Mouse (Mus musculus): ENCODE measurements at regions not wholly inside any gene's neighbourhood (a gene's known extent, or its start where the extent isn't known, plus 50 kb on each side); places are given as distances from the start of the nearest gene placed in this dataset.
"Not testable (repeated sequence)": the region's sequence is repeated elsewhere in the genome, so short reads cannot be mapped to it uniquely, and the experiment has no call there.

DNA sequence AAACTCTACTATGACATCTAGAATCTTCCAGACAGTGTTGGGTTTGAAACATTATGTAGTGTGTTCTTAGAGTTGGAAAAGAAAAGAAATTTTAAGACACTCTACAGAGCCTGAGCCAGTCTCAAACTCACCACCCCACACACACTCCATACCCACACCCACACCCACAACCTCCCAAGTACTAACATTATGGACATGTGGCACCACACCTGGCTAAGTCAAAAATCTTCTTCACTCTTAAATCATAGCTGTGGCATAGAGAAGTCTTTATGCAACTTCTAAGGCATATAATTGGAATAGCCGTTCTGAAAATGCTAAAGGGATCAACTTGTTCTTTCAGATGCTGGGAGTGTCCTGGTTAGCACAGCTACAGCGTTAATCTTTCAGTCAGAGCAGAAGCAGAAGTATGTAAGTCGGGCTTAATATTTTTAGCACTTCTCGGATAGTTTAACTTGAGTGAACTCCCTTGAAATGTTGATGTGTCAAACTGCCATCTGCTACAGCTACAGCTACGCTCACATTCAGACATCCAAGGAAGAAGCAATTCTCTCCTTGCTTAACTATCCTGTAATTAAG lies 68.6 kb upstream of the Creb1 start:
- no peak for ATAC-seq (ENCODE audit: insufficient number of reproducible peaks, insufficient read depth, low FRiP score, low TSS enrichment, low read depth)
- Histone ChIP-seq H3K4me3 (no peak overlapping the region), H3K27ac (no peak overlapping the region), H3K9ac (no peak overlapping the region), H3K9me3 (no peaks in the 10 kb centered on the region), H3K4me1 (no peaks in the 10 kb centered on the region), H3K4me2 (no peak overlapping the region), H3K27me3 (no peaks in the 10 kb centered on the region), H3K36me3 (no peaks in the 10 kb centered on the region)
- 73% methylated on average over 5 of the region's 5 CpGs for WGBS

DNA sequence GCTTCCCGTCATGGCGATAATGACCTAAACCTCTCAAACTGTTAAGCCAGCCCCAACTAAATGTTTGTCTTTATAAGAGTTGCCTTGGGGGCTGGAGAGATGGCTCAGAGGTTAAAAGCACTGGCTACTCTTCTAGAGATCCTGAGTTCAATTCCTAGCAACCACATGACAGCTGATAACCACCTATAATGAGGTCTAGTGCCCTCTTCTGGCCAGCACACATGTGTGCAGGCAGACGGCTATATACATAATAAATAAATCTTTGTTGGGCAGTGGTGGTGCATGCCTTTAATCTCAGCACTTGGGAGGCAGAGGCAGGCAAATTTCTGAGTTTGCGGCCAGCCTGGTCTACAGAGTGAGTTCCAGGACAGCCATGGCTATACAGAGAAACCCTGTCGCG lies 70.8 kb upstream of the Creb1 start:
- not testable (repeated sequence) for H3K27me3 ChIP-seq; H3K4me1 ChIP-seq; H3K4me2 ChIP-seq; H3K27ac ChIP-seq; H3K9me3 ChIP-seq; H3K9ac ChIP-seq; H3K4me3 ChIP-seq; ATAC-seq (ENCODE audit: insufficient number of reproducible peaks, insufficient read depth, low FRiP score, low TSS enrichment, low read depth); H3K36me3 ChIP-seq
- 94% methylated on average over 6 of the region's 6 CpGs for WGBS

DNA sequence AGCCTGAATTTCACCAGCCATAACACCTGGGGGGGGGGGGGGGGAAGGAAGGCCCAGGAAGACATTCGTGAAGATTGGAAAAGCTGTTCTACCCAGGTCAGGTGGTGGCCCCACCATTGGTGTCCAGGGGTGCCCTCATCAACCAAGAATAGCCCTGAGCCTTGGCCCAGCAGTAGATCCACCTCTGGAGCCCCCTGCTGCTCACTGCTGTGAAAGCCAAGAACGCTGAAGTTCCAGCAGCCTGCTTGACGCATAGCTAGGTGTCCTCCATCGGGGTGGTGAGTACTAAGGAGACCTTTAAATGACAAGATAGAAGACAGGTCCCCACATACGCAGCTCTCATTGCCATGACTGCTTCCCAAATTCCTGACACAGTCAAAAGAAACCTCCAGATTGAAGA lies 74.6 kb upstream of the Creb1 start:
- no peak for ATAC-seq (ENCODE audit: insufficient number of reproducible peaks, insufficient read depth, low FRiP score, low TSS enrichment, low read depth)
- H3K4me3 ChIP-seq: no peak overlapping the region
- no peak overlapping the region for H3K4me2 ChIP-seq
- no peaks in the 10 kb centered on the region for H3K27me3 ChIP-seq
- H3K9ac ChIP-seq: no peak overlapping the region
- no peak overlapping the region for H3K27ac ChIP-seq
- 82% methylated on average over 5 of the region's 5 CpGs for WGBS
- H3K36me3 ChIP-seq: no peaks in the 10 kb centered on the region
- no peaks in the 10 kb centered on the region for H3K9me3 ChIP-seq
- no peaks in the 10 kb centered on the region for H3K4me1 ChIP-seq

DNA sequence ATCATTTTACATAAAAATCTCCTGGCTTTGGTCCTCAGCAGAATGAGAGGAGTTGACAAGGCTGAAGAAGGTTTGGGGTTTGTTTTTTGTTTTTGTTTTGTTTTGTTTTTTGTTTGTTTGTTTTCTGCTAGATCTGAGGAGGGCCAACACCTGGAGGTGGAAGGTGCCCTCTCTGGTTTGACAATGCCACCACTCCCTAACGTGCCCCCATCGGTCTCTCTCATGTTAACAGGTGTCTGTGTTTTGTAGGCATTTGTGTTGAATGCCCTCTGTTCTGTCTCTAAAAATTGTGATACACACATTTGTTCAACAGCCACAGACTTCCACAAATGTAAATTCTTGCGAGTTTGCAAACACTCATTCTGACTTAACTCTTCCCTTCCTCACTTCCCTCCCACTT lies 83.3 kb upstream of the Creb1 start:
- Histone ChIP-seq H3K9ac (no peak overlapping the region), H3K36me3 (no peaks in the 10 kb centered on the region), H3K9me3 (no peaks in the 10 kb centered on the region), H3K4me3 (no peak overlapping the region), H3K27ac (no peak overlapping the region), H3K4me1 (peaks cover 14% of the 10 kb centered on the region; the same call in 1 of the 2 replicates), H3K27me3 (peaks cover 9% of the 10 kb centered on the region), H3K4me2 (no peak overlapping the region)
- 62% methylated on average over 3 of the region's 3 CpGs for WGBS
- ATAC-seq (ENCODE audit: insufficient number of reproducible peaks, insufficient read depth, low FRiP score, low TSS enrichment, low read depth): no peak

DNA sequence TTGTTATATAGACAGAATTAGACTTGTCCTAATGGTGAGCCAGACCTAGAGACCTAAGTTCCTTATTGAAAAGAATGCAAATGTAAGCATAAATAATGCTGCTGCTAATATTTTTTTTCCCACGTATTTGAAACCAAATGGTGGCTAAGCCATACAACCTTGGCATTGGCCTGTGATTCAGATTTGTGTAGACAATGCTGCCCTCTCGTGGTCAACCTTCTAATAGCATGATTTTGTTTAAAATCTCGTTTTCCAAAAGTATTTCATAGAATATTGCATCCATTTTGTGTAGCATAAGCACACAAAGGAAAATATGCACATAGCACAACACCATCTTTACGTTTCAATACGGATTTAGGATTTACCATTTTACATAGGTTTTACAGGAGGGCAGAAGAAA lies 84.4 kb upstream of the Creb1 start:
- H3K27me3 ChIP-seq: peaks cover 9% of the 10 kb centered on the region
- ATAC-seq (ENCODE audit: insufficient number of reproducible peaks, insufficient read depth, low FRiP score, low TSS enrichment, low read depth): no peak
- H3K27ac ChIP-seq: no peak overlapping the region
- 0 out of 2 replicates have a peak overlapping the region, but pooled peaks have one; percentile 1 for H3K4me3 ChIP-seq
- H3K36me3 ChIP-seq: no peaks in the 10 kb centered on the region
- 2% methylated on average over 5 of the region's 5 CpGs for WGBS
- peaks cover 14% of the 10 kb centered on the region; the same call in 1 of the 2 replicates for H3K4me1 ChIP-seq
- H3K4me2 ChIP-seq: peak overlapping the region; percentile 44
- no peaks in the 10 kb centered on the region for H3K9me3 ChIP-seq
- H3K9ac ChIP-seq: no peak overlapping the region; the same call in 1 of the 2 replicates

DNA sequence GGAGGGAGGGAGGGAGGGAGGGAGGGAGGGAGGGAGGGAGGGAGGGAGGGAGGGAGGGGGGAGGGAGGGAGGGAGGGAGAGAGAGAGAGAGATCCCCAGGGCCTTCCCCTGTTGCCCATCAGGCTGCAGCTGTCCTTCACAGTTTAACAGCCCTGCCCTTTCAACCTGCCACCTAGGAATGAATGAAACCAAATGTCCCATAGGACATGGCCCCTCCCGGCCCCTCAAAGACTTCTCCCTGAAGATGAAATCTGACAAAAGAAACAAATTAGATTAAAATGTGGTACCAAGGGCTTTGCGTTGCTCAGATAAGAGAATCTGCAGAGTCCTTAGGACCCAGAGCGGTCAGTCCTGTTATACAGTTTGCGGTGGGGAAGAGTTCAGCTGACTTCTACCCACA lies 86.0 kb upstream of the Creb1 start:
- Histone ChIP-seq H3K4me1 (peaks cover 14% of the 10 kb centered on the region; the same call in 1 of the 2 replicates), H3K4me3 (no peak overlapping the region), H3K27me3 (peaks cover 9% of the 10 kb centered on the region), H3K9ac (no peak overlapping the region), H3K4me2 (no peak overlapping the region), H3K27ac (no peak overlapping the region), H3K36me3 (no peaks in the 10 kb centered on the region), H3K9me3 (no peaks in the 10 kb centered on the region)
- ATAC-seq (ENCODE audit: insufficient number of reproducible peaks, insufficient read depth, low FRiP score, low TSS enrichment, low read depth): no peak
- 56% methylated on average over 4 of the region's 4 CpGs for WGBS

DNA sequence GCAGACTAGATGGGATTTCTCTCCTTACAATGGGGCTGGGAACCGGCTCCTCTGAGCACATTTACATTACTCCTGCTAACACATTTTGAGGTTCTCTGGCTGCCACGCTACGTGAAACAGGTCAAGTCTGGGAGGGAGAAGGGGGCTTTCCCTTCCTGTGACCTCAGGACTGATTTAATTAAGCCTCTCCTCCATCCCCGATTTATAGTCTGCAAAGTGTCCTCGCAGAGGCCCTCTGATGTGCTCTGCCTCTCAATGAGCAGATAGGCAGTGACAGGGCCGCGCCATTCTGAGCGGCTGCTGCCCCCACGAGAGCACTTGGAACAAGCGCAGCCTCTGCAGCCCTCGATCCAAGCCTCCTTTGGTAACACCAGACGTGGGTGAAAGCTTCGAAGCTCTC lies 86.5 kb upstream of the Creb1 start:
- H3K4me2 ChIP-seq: peak overlapping the region; percentile 40
- no peaks in the 10 kb centered on the region for H3K9me3 ChIP-seq
- peak overlapping the region; percentile 27; the same call in 1 of the 2 replicates for H3K9ac ChIP-seq
- peaks cover 9% of the 10 kb centered on the region for H3K27me3 ChIP-seq
- WGBS: 4% methylated on average over 13 of the region's 13 CpGs
- ATAC-seq (ENCODE audit: insufficient number of reproducible peaks, insufficient read depth, low FRiP score, low TSS enrichment, low read depth): no peak
- peaks cover 14% of the 10 kb centered on the region; the same call in 1 of the 2 replicates for H3K4me1 ChIP-seq
- H3K36me3 ChIP-seq: no peaks in the 10 kb centered on the region
- peak overlapping the region; percentile 7; the same call in 1 of the 2 replicates for H3K4me3 ChIP-seq
- H3K27ac ChIP-seq: no peak overlapping the region

DNA sequence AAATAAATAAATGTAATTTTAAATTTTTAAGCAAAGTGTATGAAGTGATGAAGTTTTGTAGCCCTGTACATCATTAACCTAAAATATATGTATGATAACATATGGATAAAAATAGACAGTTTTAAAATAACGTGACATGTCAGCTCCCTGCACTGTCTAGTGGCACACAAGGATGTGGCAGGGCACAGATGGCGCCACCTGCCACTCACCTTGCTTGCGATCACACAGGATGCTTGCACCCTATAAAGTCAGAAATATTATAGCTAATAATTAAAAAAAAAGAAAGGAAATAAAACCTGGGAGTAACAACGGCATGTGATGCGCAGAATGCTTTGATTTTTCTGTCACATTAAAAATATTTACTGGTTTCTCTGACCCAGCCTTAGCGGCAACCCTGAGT lies 89.0 kb upstream of the Creb1 start:
- ATAC-seq (ENCODE audit: insufficient number of reproducible peaks, insufficient read depth, low FRiP score, low TSS enrichment, low read depth): no peak
- Histone ChIP-seq H3K9me3 (no peaks in the 10 kb centered on the region), H3K4me2 (no peak overlapping the region), H3K27me3 (peaks cover 9% of the 10 kb centered on the region), H3K27ac (no peak overlapping the region), H3K36me3 (no peaks in the 10 kb centered on the region), H3K4me3 (no peak overlapping the region), H3K4me1 (peaks cover 8% of the 10 kb centered on the region; the same call in 1 of the 2 replicates), H3K9ac (no peak overlapping the region)
- WGBS: 90% methylated on average over 6 of the region's 6 CpGs

DNA sequence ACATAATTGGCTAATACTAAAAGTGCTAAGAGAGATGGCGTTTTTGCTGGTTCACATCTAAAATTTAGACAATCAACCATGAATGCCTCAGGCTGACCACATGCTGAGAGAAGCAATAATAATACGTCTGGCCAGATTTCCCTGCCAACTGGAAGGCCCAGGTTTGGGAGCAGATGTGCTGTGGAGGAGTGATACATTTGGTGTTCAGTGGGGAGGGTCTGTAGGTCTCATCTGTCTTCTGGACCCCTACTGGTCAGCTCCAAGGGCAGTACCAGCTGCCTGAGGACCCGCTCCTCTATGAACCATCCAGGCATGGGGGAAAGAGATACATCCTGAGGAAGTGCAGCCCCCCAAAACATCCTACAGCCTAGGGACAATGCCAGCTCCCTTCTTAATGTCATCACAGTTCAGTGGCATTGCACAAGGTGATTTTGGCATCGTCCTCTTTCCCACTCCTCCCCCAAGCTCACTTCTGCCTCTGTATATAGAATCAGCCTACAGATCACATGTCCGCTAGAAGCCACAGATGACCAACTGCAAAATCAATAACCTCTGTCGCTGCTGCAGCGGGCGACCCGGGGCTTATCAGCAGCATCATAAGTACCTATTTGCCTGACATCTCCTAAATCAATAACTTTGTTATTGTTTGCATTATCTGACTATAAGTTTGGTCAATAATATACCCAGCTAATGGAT lies 90.1 kb upstream of the Creb1 start:
- H3K4me1 ChIP-seq: 0 out of 2 replicates have a peak, but pooled peaks cover 7% of the 10 kb centered on the region
- 71% methylated on average over 9 of the region's 9 CpGs for WGBS
- no peak overlapping the region for H3K27ac ChIP-seq
- H3K4me3 ChIP-seq: no peak overlapping the region
- no peak overlapping the region for H3K9ac ChIP-seq
- peaks cover 8% of the 10 kb centered on the region for H3K27me3 ChIP-seq
- H3K9me3 ChIP-seq: no peaks in the 10 kb centered on the region
- no peak overlapping the region for H3K4me2 ChIP-seq
- no peaks in the 10 kb centered on the region for H3K36me3 ChIP-seq
- no peak for ATAC-seq (ENCODE audit: insufficient number of reproducible peaks, insufficient read depth, low FRiP score, low TSS enrichment, low read depth)

DNA sequence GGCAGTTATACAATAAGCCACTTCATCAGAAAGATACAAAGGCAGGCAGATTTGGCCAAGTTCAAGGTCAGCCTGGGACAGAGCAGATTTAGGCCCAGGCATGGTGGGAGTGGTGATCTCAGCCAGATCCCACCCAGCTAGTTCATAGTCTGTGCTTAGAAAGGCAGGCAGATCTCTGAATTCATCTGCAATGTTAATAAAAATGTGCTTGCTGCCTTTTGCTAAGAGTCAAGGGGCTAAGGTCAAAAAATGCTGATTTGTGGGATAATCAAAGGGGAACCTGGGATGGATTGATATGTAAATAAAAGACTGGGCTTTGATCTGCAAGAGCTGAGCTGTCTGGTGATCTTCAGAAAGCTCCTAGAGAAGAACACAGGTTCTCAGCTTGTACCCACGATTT lies 109.2 kb upstream of the Creb1 start:
- H3K4me3 ChIP-seq: no peak overlapping the region
- no peaks in the 10 kb centered on the region for H3K4me1 ChIP-seq
- no peak overlapping the region for H3K27ac ChIP-seq
- no peak overlapping the region for H3K4me2 ChIP-seq
- H3K27me3 ChIP-seq: no peaks in the 10 kb centered on the region
- ATAC-seq (ENCODE audit: insufficient number of reproducible peaks, insufficient read depth, low FRiP score, low TSS enrichment, low read depth): no peak
- WGBS: 79% methylated on average over 1 of the region's 1 CpGs
- no peaks in the 10 kb centered on the region for H3K36me3 ChIP-seq
- H3K9me3 ChIP-seq: no peaks in the 10 kb centered on the region
- H3K9ac ChIP-seq: no peak overlapping the region

DNA sequence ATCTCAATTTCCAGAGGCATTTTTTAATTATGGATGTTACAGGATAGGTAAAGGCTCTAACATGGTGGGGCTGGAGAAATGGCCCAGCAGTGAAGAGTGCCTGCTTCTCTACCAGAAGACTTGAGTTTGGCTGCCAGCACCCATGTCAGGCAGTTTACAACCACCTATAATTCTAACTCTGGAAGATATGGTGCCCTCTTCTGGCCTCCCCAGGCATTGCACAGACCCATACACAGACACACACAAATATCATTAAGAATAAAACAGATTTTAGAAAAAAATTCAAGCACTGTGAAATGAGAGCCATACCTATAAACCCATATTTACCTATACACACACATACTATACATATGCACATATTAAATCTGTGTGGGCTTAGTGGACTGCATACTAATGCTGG lies 113.9 kb upstream of the Creb1 start:
- no peak for ATAC-seq (ENCODE audit: insufficient number of reproducible peaks, insufficient read depth, low FRiP score, low TSS enrichment, low read depth)
- Histone ChIP-seq H3K4me2 (no peak overlapping the region), H3K4me3 (no peak overlapping the region), H3K27ac (no peak overlapping the region), H3K9me3 (no peaks in the 10 kb centered on the region), H3K27me3 (no peaks in the 10 kb centered on the region), H3K4me1 (no peaks in the 10 kb centered on the region), H3K36me3 (no peaks in the 10 kb centered on the region), H3K9ac (no peak overlapping the region)

DNA sequence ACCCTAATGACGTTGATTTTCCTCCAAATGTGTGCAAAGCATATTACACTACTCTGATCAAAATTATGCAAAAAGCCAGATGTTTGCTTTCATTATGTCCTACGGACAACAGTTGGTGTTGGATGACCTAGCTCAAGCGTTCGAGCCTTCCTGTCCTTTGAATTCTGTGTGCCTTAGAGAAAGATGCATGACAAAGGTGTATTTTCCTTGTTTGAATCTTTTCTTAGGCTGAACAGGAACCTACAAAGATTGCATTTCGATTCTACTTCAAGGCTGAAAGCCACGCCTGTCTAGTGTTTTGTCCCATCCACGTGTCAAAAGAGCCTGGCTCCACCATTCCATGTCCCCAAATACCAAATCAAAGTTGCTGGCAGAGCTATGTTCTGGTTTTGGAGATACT lies 116.5 kb upstream of the Creb1 start:
- Histone ChIP-seq H3K4me2 (no peak overlapping the region), H3K27me3 (no peaks in the 10 kb centered on the region), H3K9me3 (no peaks in the 10 kb centered on the region), H3K4me1 (no peaks in the 10 kb centered on the region), H3K36me3 (no peaks in the 10 kb centered on the region), H3K27ac (no peak overlapping the region), H3K4me3 (no peak overlapping the region), H3K9ac (no peak overlapping the region)
- no peak for ATAC-seq (ENCODE audit: insufficient number of reproducible peaks, insufficient read depth, low FRiP score, low TSS enrichment, low read depth)
- 84% methylated on average over 7 of the region's 7 CpGs for WGBS

Data from embryonic facial prominence, embryonic 13.5 days (tissue).